Mouse (Mus musculus) B cell, adult 2 months (primary cell): Measurements from ENCODE around the gene Slc9a9.

Experiments
- DNase-seq, 2 experiments: peaks; one replicate each; pipeline ENCODE4 v3.0.0; 2022

The Slc9a9 gene

DNA sequence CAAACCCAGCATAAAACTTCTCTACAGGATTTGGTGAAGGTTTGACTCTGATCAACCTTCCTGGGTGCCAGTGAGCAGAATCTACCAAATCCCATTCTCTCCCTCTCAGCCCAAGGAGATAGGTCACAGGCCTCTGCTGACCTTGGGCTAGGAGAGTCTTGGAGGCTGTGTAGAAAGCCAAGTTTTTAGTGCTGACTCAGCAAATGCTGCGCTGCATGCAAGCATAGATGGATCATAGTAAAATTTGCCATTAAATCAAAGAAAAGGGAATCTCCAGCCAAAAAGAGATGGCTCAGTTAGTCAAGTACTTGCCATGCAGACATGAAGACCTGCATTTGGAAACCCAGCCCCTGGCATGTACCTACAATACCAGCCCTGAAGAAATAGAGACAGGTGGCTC, 558.4 kb downstream of the Slc9a9 start:
- no peak for DNase-seq

DNA sequence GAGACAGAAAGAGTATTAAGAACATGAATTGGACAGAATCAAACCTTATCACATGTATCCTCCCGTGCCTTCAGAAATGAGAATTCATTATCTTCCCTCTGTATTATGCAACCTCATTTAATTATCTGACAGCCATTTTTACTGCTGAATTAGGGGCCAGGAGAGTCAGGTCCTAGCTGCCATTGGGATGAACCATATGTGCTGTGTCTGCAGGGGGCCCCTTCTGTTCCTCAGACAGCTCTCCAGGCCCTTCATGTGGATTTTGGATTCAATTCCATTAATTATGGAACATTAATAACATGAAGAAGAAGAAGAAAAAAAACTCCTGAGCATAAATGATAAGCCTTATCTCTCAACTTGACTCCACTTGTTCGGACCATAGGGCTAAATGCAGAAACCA, 559.4 kb downstream of the Slc9a9 start:
- DNase-seq, result no peak

DNA sequence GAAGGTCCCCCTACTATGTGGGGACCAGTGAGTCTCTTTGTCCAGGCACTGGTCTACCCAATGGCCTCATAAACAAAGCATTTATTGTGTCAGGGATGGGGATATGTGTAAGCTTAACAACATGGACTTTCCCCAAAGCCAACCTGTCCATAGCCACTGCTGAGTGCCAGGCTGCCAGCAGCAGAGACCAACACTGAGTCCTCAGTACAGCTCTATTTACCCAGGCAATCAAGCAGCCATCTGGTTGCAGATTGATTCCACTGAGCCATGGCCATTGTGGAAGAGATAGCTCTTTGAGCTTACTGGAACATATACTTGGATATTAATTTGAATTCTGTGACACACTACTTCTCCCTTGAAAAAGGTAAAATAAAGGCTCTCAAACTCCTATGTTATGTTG, 570.2 kb downstream of the Slc9a9 start:
- no peak for DNase-seq

DNA sequence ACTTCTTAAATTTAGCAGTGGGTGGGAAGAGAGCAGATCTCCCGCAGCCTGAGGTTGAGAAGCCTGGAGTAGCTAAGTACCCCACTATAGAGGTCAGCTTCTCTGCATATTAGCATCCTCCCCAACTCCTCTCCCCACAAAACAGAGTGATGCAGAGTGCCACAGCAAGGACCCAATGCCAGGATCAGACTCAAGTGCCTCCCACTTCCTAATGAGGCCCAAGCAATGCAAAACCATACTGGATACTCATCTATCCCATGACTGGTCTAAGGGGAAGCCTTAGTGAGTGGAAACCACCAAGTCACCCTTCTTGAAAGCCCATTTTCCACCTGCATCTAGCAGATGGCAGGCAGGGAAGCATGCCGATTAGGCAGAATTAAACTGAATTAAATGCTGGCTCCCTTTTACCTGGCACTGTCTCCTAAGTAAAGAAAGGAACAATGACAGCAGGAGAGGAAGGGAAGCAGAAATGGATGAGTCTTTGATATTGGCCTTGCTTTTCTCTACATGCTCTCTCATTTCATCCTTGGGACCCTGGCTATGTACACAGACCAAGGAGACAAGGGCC, 573.0 kb downstream of the Slc9a9 start:
- no peak for DNase-seq

DNA sequence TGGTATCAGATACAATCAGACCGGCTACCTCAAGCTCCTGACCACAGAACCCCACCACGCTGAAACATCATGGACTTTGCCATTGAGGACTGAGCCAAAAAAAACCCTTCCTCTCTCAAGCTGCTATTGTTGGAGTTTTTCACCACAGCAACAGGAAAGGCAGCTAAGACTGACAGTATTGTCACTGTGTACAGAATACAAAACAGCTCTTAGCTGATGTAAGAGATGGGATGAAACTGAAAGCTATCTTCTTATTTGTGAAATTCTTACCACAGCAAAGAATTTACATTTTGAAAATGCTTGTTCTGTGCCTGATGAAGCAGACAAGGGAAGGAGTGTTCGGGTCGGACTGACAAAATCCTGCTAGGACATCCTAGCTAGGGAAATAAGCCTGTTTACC, 584.5 kb downstream of the Slc9a9 start:
- no peak for DNase-seq

DNA sequence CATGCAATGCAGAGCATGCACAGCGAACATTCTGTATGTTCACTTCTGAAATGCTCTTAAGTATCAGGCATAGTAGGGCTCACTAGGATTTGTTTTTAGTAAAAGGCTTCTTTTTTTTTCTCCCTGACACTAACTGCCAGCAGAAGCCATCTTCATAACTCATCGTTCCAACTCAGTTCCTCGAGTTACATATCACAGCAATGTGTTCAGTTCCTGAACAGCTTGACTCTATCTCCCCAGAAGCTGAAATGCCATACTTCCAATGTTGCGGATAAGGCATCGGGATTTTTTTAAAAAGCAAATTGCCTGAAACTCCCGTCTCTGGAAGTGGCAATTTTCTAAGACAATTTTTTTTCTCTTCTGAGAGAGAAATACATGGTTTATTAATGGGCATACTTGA, 586.1 kb downstream of the Slc9a9 start:
- DNase-seq, result no peak

DNA sequence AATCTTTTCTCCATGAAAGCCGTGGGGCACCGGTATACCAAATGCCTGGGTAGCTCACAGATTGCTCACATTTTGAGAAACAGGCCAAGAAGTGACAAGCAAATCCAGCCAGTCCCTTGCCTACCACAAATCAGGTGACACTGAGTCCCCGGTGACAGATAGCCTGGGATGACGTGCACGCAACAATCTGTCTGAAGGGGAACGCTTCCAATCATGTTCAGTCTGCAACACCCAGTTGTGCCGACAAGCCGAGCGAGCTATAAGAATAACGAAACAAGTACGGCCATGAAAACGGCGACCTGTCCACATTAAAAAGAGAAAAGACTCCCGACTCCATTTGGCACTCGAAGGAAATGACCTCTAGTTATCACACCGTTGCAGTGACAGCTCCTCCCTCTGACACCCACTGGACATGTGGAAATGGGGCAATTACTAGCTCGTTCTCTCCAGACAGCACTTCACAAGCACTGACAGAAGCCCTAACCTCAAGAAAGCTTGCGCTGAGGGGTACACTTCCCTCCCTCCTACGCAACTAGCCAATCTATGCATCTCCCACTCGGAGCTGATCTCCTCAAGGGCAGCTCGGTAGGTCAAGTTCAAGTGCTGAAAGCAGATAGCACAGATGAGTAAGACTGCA, 587.1 kb downstream of the Slc9a9 start:
- DNase-seq, result no peak

DNA sequence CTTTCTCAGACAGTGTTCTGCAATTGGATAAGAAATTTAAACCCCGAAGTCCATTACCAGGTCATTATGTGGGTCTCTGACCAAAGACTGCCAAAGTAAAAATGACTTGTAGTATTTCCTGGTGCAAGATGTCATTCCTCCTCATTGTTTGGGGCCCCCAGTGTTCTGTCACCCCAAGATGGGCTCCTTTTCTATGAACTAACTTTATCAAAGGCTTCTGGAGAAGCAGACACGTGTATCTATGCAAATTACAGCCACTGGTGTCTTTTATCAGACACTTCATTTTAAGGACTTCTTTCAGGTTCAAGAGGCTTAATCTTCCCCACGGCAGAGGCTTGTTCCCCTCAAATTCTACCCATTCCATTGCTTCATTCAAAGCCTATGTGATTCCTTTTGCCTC, 593.1 kb downstream of the Slc9a9 start:
- no peak for DNase-seq

DNA sequence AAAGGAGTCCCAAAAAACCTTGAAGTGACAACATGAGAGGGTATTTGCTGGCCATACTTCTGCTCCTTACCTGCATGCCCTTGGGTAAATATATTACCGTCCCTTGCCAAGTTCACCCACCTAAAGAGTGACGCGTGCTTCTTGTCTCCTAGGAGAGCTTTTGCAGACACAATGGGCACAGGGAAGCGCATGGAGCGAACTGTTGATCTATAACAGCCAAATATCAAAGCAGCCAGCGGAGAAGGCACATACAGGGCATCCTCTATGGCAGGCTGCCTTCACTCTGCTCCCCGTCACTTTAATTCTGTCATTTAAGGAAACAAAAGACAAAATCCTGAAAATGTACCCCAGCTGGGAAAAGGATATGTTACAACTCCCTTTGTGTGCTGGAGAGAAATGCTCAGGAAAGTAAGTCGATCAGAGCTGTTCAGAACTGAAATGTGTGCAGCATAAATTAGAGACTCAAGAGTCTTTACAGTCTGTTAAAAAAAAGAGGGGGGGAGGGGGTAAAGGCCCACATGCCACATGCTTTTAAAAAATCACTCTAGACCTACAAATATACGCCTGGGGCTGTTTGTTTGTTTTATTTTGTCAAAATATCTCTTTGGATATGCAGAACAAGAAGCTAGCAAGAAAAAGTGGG, 594.3 kb downstream of the Slc9a9 start:
- DNase-seq, result no peak

DNA sequence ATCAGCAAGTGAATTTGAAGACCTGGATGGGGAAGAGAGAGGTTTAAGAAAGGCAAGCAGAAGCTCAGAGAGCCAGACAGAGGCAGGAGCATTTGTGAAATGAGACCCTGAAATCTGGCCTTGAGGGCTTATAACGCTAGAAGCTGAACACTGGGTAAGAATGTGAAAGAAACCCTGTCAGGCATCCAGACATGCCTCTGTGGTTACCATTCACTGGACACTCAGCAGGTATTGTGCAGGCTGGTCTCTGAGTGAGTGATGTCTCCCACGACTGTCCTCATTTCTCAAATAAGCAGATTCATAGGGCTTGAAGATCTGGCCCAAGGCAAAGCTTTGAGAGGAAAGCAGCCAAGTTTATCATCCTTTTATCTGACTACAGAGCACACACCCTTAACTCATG, 596.5 kb downstream of the Slc9a9 start:
- DNase-seq, result no peak

DNA sequence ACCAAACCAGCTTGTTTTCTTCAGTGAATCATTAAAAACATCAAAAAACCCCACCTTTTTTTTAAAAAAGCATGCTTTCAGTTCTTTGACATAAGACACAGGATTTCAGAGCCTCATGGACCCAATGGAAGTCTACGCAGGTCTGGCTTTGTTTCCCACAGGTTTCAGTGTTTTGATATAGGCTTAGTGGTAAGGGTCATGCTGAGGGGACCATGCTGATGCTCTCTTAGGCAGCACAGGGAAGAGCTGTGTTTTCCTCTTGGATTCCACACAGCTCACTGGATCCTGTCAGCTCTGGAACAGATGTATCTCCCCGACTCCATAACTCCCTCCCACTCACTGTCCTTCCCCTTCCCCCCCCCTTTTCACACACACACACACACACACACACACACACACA, 597.2 kb downstream of the Slc9a9 start:
- no peak for DNase-seq

DNA sequence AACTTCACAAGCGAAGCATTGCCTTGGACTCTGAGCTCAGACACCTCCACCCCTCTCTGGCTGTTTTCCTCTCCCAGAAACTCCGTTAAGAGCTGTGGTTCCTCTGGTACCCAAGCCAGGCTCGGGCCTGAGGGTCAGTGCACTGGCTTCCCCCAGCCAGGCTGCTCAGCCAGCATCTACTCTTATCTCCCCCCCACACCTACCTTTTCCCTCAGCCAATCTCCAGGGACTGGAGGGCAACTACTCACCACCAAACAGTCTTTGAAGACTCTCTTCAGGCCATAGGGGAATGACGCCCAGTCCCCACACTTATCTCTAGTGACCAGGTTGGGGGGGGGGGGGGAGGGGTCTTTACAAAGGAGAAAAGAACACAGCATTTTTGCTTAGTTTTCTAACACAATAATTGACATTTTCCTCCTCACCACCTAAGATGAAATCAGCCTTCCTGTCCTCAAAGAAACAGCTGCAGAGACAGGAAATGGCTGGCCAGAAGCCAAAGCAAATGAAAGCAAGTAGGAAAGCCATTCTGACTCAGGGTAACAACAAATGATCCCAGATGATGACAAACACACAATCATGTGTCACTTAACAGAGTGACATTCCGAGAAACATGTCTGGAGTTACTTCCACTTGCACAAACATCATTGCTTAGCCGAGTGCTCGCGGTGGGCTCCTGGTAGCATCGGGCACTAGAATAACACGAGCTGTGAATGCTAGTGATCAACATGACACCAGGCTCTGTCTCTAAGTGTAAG, 610.1 kb downstream of the Slc9a9 start:
- DNase-seq, result no peak
